ENCODE assay signal across 8 mouse cellular contexts in genomic region chr9:111272356-111272755, GRCm38 (mm10). TPM values are rescaled to one million over a fixed set of nuclear protein-coding genes. Genes with fewer than 3 reads are reported as not detected.
DNase-seq lines count a peak whose midpoint lies in the region; ATAC-seq lines count a peak whose summit lies in the region.

No protein-coding gene starts in this region.

- peak overlapping the region; percentile 99 for H3K27ac ChIP-seq in liver, embryonic 12.5 days
- H3K27ac ChIP-seq in stomach, embryonic 15.5 days = peak overlapping the region; percentile 96

- H3K9ac ChIP-seq in liver, embryonic 12.5 days = peak overlapping the region; percentile 97
- peak overlapping the region; percentile 87 for H3K9ac ChIP-seq in stomach, embryonic 15.5 days

- no peaks in the 10 kb centered on the region for H3K9me3 ChIP-seq in megakaryocyte, embryonic 14.5 days
- H3K9me3 ChIP-seq in liver, embryonic 12.5 days (replicated peaks) = no peaks in the 10 kb centered on the region
- H3K9me3 ChIP-seq in stomach, embryonic 15.5 days = no peaks in the 10 kb centered on the region

- no peaks in the 10 kb centered on the region for H3K27me3 ChIP-seq in megakaryocyte, embryonic 14.5 days (replicated peaks)
- H3K27me3 ChIP-seq in liver, embryonic 12.5 days (replicated peaks) = no peaks in the 10 kb centered on the region
- H3K27me3 ChIP-seq in stomach, embryonic 15.5 days (replicated peaks) = no peaks in the 10 kb centered on the region

- H3K36me3 ChIP-seq in megakaryocyte, embryonic 14.5 days (replicated peaks; ENCODE audit: low read length) = peaks cover 50% of the 10 kb centered on the region
- H3K36me3 ChIP-seq in liver, embryonic 12.5 days = peaks cover 36% of the 10 kb centered on the region
- H3K36me3 ChIP-seq in stomach, embryonic 15.5 days = no peaks in the 10 kb centered on the region

- no peak for ATAC-seq in megakaryocyte, adult 5-6 weeks (ENCODE audit: poor library complexity, severe bottlenecking)
- ATAC-seq in liver, embryonic 12.5 days = no peak
- ATAC-seq in stomach, embryonic 15.5 days (ENCODE audit: insufficient read depth, low FRiP score, low read depth) = no peak

- peaks cover 61% of the 10 kb centered on the region for H3K4me1 ChIP-seq in megakaryocyte, embryonic 14.5 days
- peaks cover 61% of the 10 kb centered on the region for H3K4me1 ChIP-seq in liver, embryonic 12.5 days
- peaks cover 25% of the 10 kb centered on the region for H3K4me1 ChIP-seq in stomach, embryonic 15.5 days

- DNase-seq in adrenal gland, postnatal 14 days = peak; percentile 40
- DNase-seq in adrenal gland, adult (ENCODE audit: inconsistent age in 2 of 2, low spot score in 1 of 2) = no peak
- DNase-seq in forelimb bud, embryonic 11.5 days (ENCODE audit: low read depth, low spot score) = peak; percentile 16
- no peak for DNase-seq in left cerebral cortex, adult 9 months (ENCODE audit: low spot score in 2 of 2)

- 7% methylated on average over 19 of the region's 19 CpGs for WGBS in liver, embryonic 12.5 days (ENCODE audit: insufficient replicate concordance)
- WGBS in stomach, embryonic 15.5 days = 8% methylated on average over 19 of the region's 19 CpGs

- peak overlapping the region; percentile 100 for H3K4me3 ChIP-seq in megakaryocyte, embryonic 14.5 days (replicated peaks)
- peak overlapping the region; percentile 92 for H3K4me3 ChIP-seq in liver, embryonic 12.5 days
- H3K4me3 ChIP-seq in stomach, embryonic 15.5 days (replicated peaks) = peak overlapping the region; percentile 76

- H3K4me2 ChIP-seq in liver, embryonic 12.5 days = peak overlapping the region; percentile 89
- H3K4me2 ChIP-seq in stomach, embryonic 15.5 days = peak overlapping the region; percentile 64

RNA-seq across cellular contexts. Expression of gene Epm2aip1, which starts 0.6 kb away (rescaled TPM):
- total RNA-seq in adrenal gland, postnatal 14 days (2021) = 36.3 and 39.8 TPM in 2 replicates
- polyA plus RNA-seq in megakaryocyte, embryonic 14.5 days (2012; ENCODE audit: insufficient read depth, low replicate concordance) = 0.41 TPM in 1 of 2 replicates, not detected in the other
- 13.7 and 15.3 TPM in 2 replicates for total RNA-seq in megakaryocyte, adult 5-6 weeks (2015)
- 12.2 and 16.1 TPM in 2 replicates for total RNA-seq in megakaryocyte, adult 5-6 weeks (2017)
- 11.2 and 11.7 TPM in 2 replicates for polyA plus RNA-seq in liver, embryonic 12.5 days (2016; fragmentation: Nextera tagmentation; extraction: Ambion mirVana)
- 23.5 and 25.8 TPM in 2 replicates for polyA plus RNA-seq in stomach, embryonic 15.5 days (2015; fragmentation: Nextera tagmentation; extraction: Ambion mirVana)

RNA-seq across cellular contexts. Expression of gene Mlh1, which starts 0.8 kb away (rescaled TPM):
- total RNA-seq in adrenal gland, postnatal 14 days (2021) = 20.6 and 20.9 TPM in 2 replicates
- 5.7 and 10.8 TPM in 2 replicates for polyA plus RNA-seq in megakaryocyte, embryonic 14.5 days (2012; ENCODE audit: insufficient read depth, low replicate concordance)
- 22.4 and 30.9 TPM in 2 replicates for total RNA-seq in megakaryocyte, adult 5-6 weeks (2015)
- total RNA-seq in megakaryocyte, adult 5-6 weeks (2017) = 27.3 and 38.4 TPM in 2 replicates
- 33.6 and 35.8 TPM in 2 replicates for polyA plus RNA-seq in liver, embryonic 12.5 days (2016; fragmentation: Nextera tagmentation; extraction: Ambion mirVana)
- 36.8 and 41.7 TPM in 2 replicates for polyA plus RNA-seq in stomach, embryonic 15.5 days (2015; fragmentation: Nextera tagmentation; extraction: Ambion mirVana)

RNA-seq across cellular contexts. Expression of gene Trank1, which starts 39.2 kb away (rescaled TPM):
- total RNA-seq in adrenal gland, postnatal 14 days (2021) = 56.4 and 61.0 TPM in 2 replicates
- polyA plus RNA-seq in megakaryocyte, embryonic 14.5 days (2012; ENCODE audit: insufficient read depth, low replicate concordance) = not detected in 2 replicates
- 0.07 TPM in 1 of 2 replicates, not detected in the other for total RNA-seq in megakaryocyte, adult 5-6 weeks (2015)
- total RNA-seq in megakaryocyte, adult 5-6 weeks (2017) = 0.15 TPM in 1 of 2 replicates, not detected in the other
- polyA plus RNA-seq in liver, embryonic 12.5 days (2016; fragmentation: Nextera tagmentation; extraction: Ambion mirVana) = not detected in 2 replicates
- 0.10 and 0.13 TPM in 2 replicates for polyA plus RNA-seq in stomach, embryonic 15.5 days (2015; fragmentation: Nextera tagmentation; extraction: Ambion mirVana)

Comparison
In these comparisons a context has a peak if more than half of its experiments do, and no peak if none do; other contexts are left out.
1. DNase-seq: peak in adrenal gland, postnatal 14 days (single experiment) and forelimb bud, embryonic 11.5 days (single experiment); none in adrenal gland, adult (0 of 2) and left cerebral cortex, adult 9 months (0 of 2).
2. Peak in every context shown above with its lines, with median percentiles within 50 percentile points of each other: H3K4me3 ChIP-seq.